Mouse (Mus musculus): ENCODE data around the gene Ggt7. TPM values are rescaled to one million over a fixed set of nuclear protein-coding genes. Genes with fewer than 3 reads are reported as not detected.

Ggt7 gene
- polyA plus RNA-seq, 1 experiment from 2014 or later = 2.0 TPM

- Histone ChIP-seq H3K4me3 (0 out of 2 replicates have a peak overlapping the region, but pooled peaks have one; percentile 4), H3K4me2 (no peak overlapping the region), H3K27me3 (replicated peaks) (no peaks in the 10 kb centered on the region), H3K27ac (ENCODE audit: poor library complexity, severe bottlenecking) (no peak overlapping the region), H3K9ac (no peak overlapping the region), H3K9me3 (replicated peaks) (no peaks in the 10 kb centered on the region), H3K36me3 (no peaks in the 10 kb centered on the region), H3K4me1 (replicated peaks) (peaks cover 16% of the 10 kb centered on the region)
- no peak; the same call in 1 of the 2 replicates for ATAC-seq (ENCODE audit: insufficient number of reproducible peaks, low FRiP score)
- WGBS = 67% methylated on average over 5 of the region's 5 CpGs
Observed at GRCm38 (mm10) chr2:155537761-155538462, 19.9 kb upstream of the Ggt7 start.

GRCm38 (mm10) chr2:155536292-155536691 lies 18.3 kb upstream of the Ggt7 start:
- H3K9me3 ChIP-seq (replicated peaks) = no peaks in the 10 kb centered on the region
- no peaks in the 10 kb centered on the region for H3K27me3 ChIP-seq (replicated peaks)
- no peak overlapping the region for H3K4me2 ChIP-seq
- H3K9ac ChIP-seq = no peak overlapping the region
- H3K36me3 ChIP-seq = no peaks in the 10 kb centered on the region
- no peak overlapping the region for H3K4me3 ChIP-seq
- ATAC-seq (ENCODE audit: insufficient number of reproducible peaks, low FRiP score) = no peak
- no peak overlapping the region for H3K27ac ChIP-seq (ENCODE audit: poor library complexity, severe bottlenecking)
- H3K4me1 ChIP-seq (replicated peaks) = peaks cover 7% of the 10 kb centered on the region

GRCm38 (mm10) chr2:155527367-155527766 lies 9.3 kb upstream of the Ggt7 start:
- Histone ChIP-seq H3K27ac (ENCODE audit: poor library complexity, severe bottlenecking) (no peak overlapping the region), H3K4me1 (replicated peaks) (no peaks in the 10 kb centered on the region), H3K9ac (no peak overlapping the region), H3K27me3 (replicated peaks) (no peaks in the 10 kb centered on the region), H3K4me2 (no peak overlapping the region), H3K9me3 (replicated peaks) (no peaks in the 10 kb centered on the region), H3K4me3 (no peak overlapping the region), H3K36me3 (no peaks in the 10 kb centered on the region)
- 55% methylated on average over 5 of the region's 5 CpGs for WGBS
- ATAC-seq (ENCODE audit: insufficient number of reproducible peaks, low FRiP score) = no peak

- WGBS = 43% methylated on average over 1 of the region's 1 CpGs
- Histone ChIP-seq H3K27ac (ENCODE audit: poor library complexity, severe bottlenecking) (no peak overlapping the region), H3K9me3 (replicated peaks) (no peaks in the 10 kb centered on the region), H3K4me3 (no peak overlapping the region), H3K36me3 (no peaks in the 10 kb centered on the region), H3K27me3 (replicated peaks) (no peaks in the 10 kb centered on the region), H3K4me1 (replicated peaks) (no peaks in the 10 kb centered on the region), H3K9ac (no peak overlapping the region), H3K4me2 (no peak overlapping the region)
- no peak for ATAC-seq (ENCODE audit: insufficient number of reproducible peaks, low FRiP score)
Observed at GRCm38 (mm10) chr2:155524378-155524777, 6.3 kb upstream of the Ggt7 start.

GRCm38 (mm10) chr2:155523706-155524105 lies 5.7 kb upstream of the Ggt7 start:
- H3K9me3 ChIP-seq (replicated peaks) = no peaks in the 10 kb centered on the region
- H3K9ac ChIP-seq = no peak overlapping the region
- no peak overlapping the region for H3K27ac ChIP-seq (ENCODE audit: poor library complexity, severe bottlenecking)
- no peak for ATAC-seq (ENCODE audit: insufficient number of reproducible peaks, low FRiP score)
- no peak overlapping the region for H3K4me2 ChIP-seq
- no peaks in the 10 kb centered on the region for H3K36me3 ChIP-seq
- H3K4me1 ChIP-seq (replicated peaks) = peaks cover 3% of the 10 kb centered on the region; the same call in 1 of the 2 replicates
- no peak overlapping the region for H3K4me3 ChIP-seq
- no peaks in the 10 kb centered on the region for H3K27me3 ChIP-seq (replicated peaks)
- 50% methylated on average over 5 of the region's 5 CpGs for WGBS

GRCm38 (mm10) chr2:155518531-155519270 lies 664 bp upstream of the Ggt7 start:
- Histone ChIP-seq H3K9ac (peak overlapping the region; percentile 75), H3K9me3 (replicated peaks) (no peaks in the 10 kb centered on the region), H3K4me1 (replicated peaks) (peaks cover 16% of the 10 kb centered on the region), H3K36me3 (no peaks in the 10 kb centered on the region), H3K4me3 (peak overlapping the region; percentile 97), H3K27me3 (replicated peaks) (peaks cover 18% of the 10 kb centered on the region), H3K27ac (ENCODE audit: poor library complexity, severe bottlenecking) (peak overlapping the region; percentile 66; the same call in 1 of the 2 replicates), H3K4me2 (peak overlapping the region; percentile 96)
- WGBS = 27% methylated on average over 18 of the region's 18 CpGs
- ATAC-seq (ENCODE audit: insufficient number of reproducible peaks, low FRiP score) = no peak

GRCm38 (mm10) chr2:155515941-155516340 lies 2.1 kb downstream of the Ggt7 start:
- no peak overlapping the region for H3K4me3 ChIP-seq
- no peak for ATAC-seq (ENCODE audit: insufficient number of reproducible peaks, low FRiP score)
- no peak overlapping the region for H3K9ac ChIP-seq
- no peak overlapping the region for H3K27ac ChIP-seq (ENCODE audit: poor library complexity, severe bottlenecking)
- no peaks in the 10 kb centered on the region for H3K9me3 ChIP-seq (replicated peaks)
- no peak overlapping the region for H3K4me2 ChIP-seq
- peaks cover 16% of the 10 kb centered on the region for H3K4me1 ChIP-seq (replicated peaks)
- no peaks in the 10 kb centered on the region for H3K36me3 ChIP-seq
- peaks cover 25% of the 10 kb centered on the region for H3K27me3 ChIP-seq (replicated peaks)
- WGBS = 8% methylated on average over 1 of the region's 1 CpGs

GRCm38 (mm10) chr2:155514666-155515065 lies 3.4 kb downstream of the Ggt7 start:
- H3K9me3 ChIP-seq (replicated peaks) = no peaks in the 10 kb centered on the region
- no peaks in the 10 kb centered on the region for H3K36me3 ChIP-seq
- H3K4me1 ChIP-seq (replicated peaks) = peaks cover 16% of the 10 kb centered on the region
- WGBS = 3% methylated on average over 21 of the region's 23 CpGs
- peak overlapping the region; percentile 32 for H3K4me3 ChIP-seq
- H3K27me3 ChIP-seq (replicated peaks) = peaks cover 25% of the 10 kb centered on the region
- peak overlapping the region; percentile 9; the same call in 1 of the 2 replicates for H3K9ac ChIP-seq
- H3K4me2 ChIP-seq = peak overlapping the region; percentile 61
- no peak for ATAC-seq (ENCODE audit: insufficient number of reproducible peaks, low FRiP score)
- H3K27ac ChIP-seq (ENCODE audit: poor library complexity, severe bottlenecking) = no peak overlapping the region

GRCm38 (mm10) chr2:155513543-155513942 lies 4.5 kb downstream of the Ggt7 start:
- Histone ChIP-seq H3K27me3 (replicated peaks) (peaks cover 25% of the 10 kb centered on the region), H3K27ac (ENCODE audit: poor library complexity, severe bottlenecking) (no peak overlapping the region), H3K9ac (no peak overlapping the region), H3K9me3 (replicated peaks) (no peaks in the 10 kb centered on the region), H3K4me3 (no peak overlapping the region), H3K36me3 (no peaks in the 10 kb centered on the region), H3K4me2 (no peak overlapping the region), H3K4me1 (replicated peaks) (peaks cover 11% of the 10 kb centered on the region)
- 50% methylated on average over 5 of the region's 5 CpGs for WGBS
- ATAC-seq (ENCODE audit: insufficient number of reproducible peaks, low FRiP score) = no peak

- no peak overlapping the region for H3K27ac ChIP-seq (ENCODE audit: poor library complexity, severe bottlenecking)
- no peaks in the 10 kb centered on the region for H3K36me3 ChIP-seq
- 54% methylated on average over 4 of the region's 4 CpGs for WGBS
- H3K9me3 ChIP-seq (replicated peaks) = no peaks in the 10 kb centered on the region
- H3K4me1 ChIP-seq (replicated peaks) = peaks cover 19% of the 10 kb centered on the region
- no peak overlapping the region for H3K9ac ChIP-seq
- H3K27me3 ChIP-seq (replicated peaks) = peaks cover 25% of the 10 kb centered on the region
- no peak for ATAC-seq (ENCODE audit: insufficient number of reproducible peaks, low FRiP score)
- H3K4me2 ChIP-seq = no peak overlapping the region
- H3K4me3 ChIP-seq = no peak overlapping the region
Observed at GRCm38 (mm10) chr2:155512479-155512878, 5.6 kb downstream of the Ggt7 start.

- peaks cover 10% of the 10 kb centered on the region for H3K27me3 ChIP-seq (replicated peaks)
- ATAC-seq (ENCODE audit: insufficient number of reproducible peaks, low FRiP score) = no peak
- no peak overlapping the region; the same call in 1 of the 2 replicates for H3K9ac ChIP-seq
- H3K9me3 ChIP-seq (replicated peaks) = no peaks in the 10 kb centered on the region
- 0 out of 2 replicates have a peak overlapping the region, but pooled peaks have one; percentile 17 for H3K4me2 ChIP-seq
- H3K36me3 ChIP-seq = no peaks in the 10 kb centered on the region
- H3K4me3 ChIP-seq = no peak overlapping the region
- no peak overlapping the region for H3K27ac ChIP-seq (ENCODE audit: poor library complexity, severe bottlenecking)
- peaks cover 19% of the 10 kb centered on the region for H3K4me1 ChIP-seq (replicated peaks)
- 50% methylated on average over 10 of the region's 10 CpGs for WGBS
Observed at GRCm38 (mm10) chr2:155507721-155508470, 10.1 kb downstream of the Ggt7 start.

Data from heart, embryonic 12.5 days (tissue).